Mouse (Mus musculus) B cell, adult 67 days (primary cell): ENCODE data around the gene Fam122c. TPM values are rescaled to one million over a fixed set of nuclear protein-coding genes. Genes with fewer than 3 reads are reported as not detected.

Source experiments
- total RNA-seq, 2 experiments: library from RNA; stranded (reverse); gene quantifications; 4 replicates each; pipeline ENCODE4 v1.2.4; 2023

Gene Fam122c
- not detected for total RNA-seq

GRCm38 (mm10) chrX:53273124-53273523 is at the start of gene Fam122c:
Gene Fam122c (plus strand): TSS chrX:53273424.

GRCm38 (mm10) chrX:53240011-53240410 is 33.2 kb upstream of the Fam122c start, which contains the start of gene Plac1:
Gene Plac1 (minus strand): TSS chrX:53240111.

GRCm38 (mm10) chrX:53269289-53270062 is 3.7 kb upstream of the Fam122c start, which contains the start of gene Fam122b:
Gene Fam122b (minus strand): TSS chrX:53269805.

GRCm38 (mm10) chrX:53370366-53370740 is 97.1 kb downstream of the Fam122c start, which contains the start of gene Mospd1:
Gene Mospd1 (minus strand): TSS chrX:53370502.

Other genes starting within 250 kb of the Fam122c start
- gene Plac1, start 33.3 kb upstream of the Fam122c start, total RNA-seq, result not detected
- gene Fam122b, start 3.6 kb upstream of the Fam122c start, total RNA-seq, result 10 to 100 TPM; 10.9 to 13.3 TPM
- 10 to 100 TPM; 11.6 to 13.0 TPM for gene Mospd1, start 97.1 kb downstream of the Fam122c start, total RNA-seq
- not detected for gene Etd, start 161.5 kb downstream of the Fam122c start, total RNA-seq